Mouse (Mus musculus) G1E (cell line): Measurements from ENCODE around the gene Flvcr2. TPM values are rescaled to one million over a fixed set of nuclear protein-coding genes. Genes with fewer than 3 reads are reported as not detected.

Source experiments
- ATAC-seq: 2 replicates; pipeline ENCODE4 v1.8.0; 2016; ENCODE audit warnings: mild to moderate bottlenecking; ENCODE audit not compliant: insufficient number of reproducible peaks, poor library complexity, low FRiP score, severe bottlenecking; ENCODE audit errors: extremely low read depth
- DNase-seq: peaks from one replicate; pipeline ENCODE4 v3.0.0; 2012; ENCODE audit warnings: low spot score
- H3K27me3 ChIP-seq: 2 replicates; pipeline ENCODE4 v1.6.1; 2012; ENCODE audit warnings: mild to moderate bottlenecking, low read length, inconsistent platforms; ENCODE audit not compliant: insufficient read depth
- H3K36me3 ChIP-seq: replicated peaks from 2 replicates; pipeline ENCODE3; 2012; ENCODE audit warnings: mild to moderate bottlenecking, inconsistent platforms
- H3K4me1 ChIP-seq: 2 replicates; pipeline ENCODE4 v1.6.1; 2012; ENCODE audit warnings: low read depth, low read length, inconsistent platforms, mixed read lengths; ENCODE audit not compliant: insufficient read depth
- H3K4me3 ChIP-seq: 2 replicates; pipeline ENCODE4 v1.5.1; 2012; ENCODE audit warnings: low read depth, mild to moderate bottlenecking, inconsistent platforms, low read length, moderate library complexity, mixed read lengths
- H3K9me3 ChIP-seq: replicated peaks from 2 replicates; pipeline ENCODE4 v1.6.1; 2012; ENCODE audit warnings: inconsistent platforms
- CTCF ChIP-seq: IDR thresholded peaks from 2 replicates; pipeline ENCODE4 v1.5.1; 2012; ENCODE audit warnings: low read depth, low read length, inconsistent platforms, mixed read lengths
- GATA1 ChIP-seq: IDR thresholded peaks from 2 replicates; pipeline ENCODE4 v1.6.1; 2012; ENCODE audit warnings: borderline replicate concordance, low read length, inconsistent platforms, mixed read lengths
- GATA2 ChIP-seq: IDR thresholded peaks from 2 replicates; pipeline ENCODE4 v1.6.1; 2012; ENCODE audit warnings: low read depth, low read length, inconsistent platforms, borderline replicate concordance
- POLR2AphosphoS5 ChIP-seq: IDR thresholded peaks from 2 replicates; pipeline ENCODE4 v1.6.1; 2012; ENCODE audit warnings: low read depth, low read length, inconsistent platforms; ENCODE audit not compliant: insufficient replicate concordance
- TAL1 ChIP-seq: conservative IDR thresholded peaks from 2 replicates; pipeline ENCODE4 v1.6.1; 2012; ENCODE audit warnings: low read depth, low read length, inconsistent platforms, mixed read lengths
- polyA plus RNA-seq: library from polyadenylated mRNA; stranded (reverse); fragments of >175 nt; gene quantifications from 2 replicates; pipeline ENCODE4 v1.2.3, GENCODE M21; 2012
- total RNA-seq, 2 experiments: library from RNA; stranded (forward) in 1 of 2; stranded (reverse) in 1 of 2; fragments of 200-1000 nt in 1 of 2; fragments of >200 nt in 1 of 2; fragmentation: Nextera tagmentation in 1 of 2; gene quantifications; 2 replicates each; pipeline ENCODE4 v1.2.3; 2014 to 2017

Gene Flvcr2
- total and polyA plus RNA-seq, 3 experiments: 0.16 TPM; not detected in 2

DNA sequence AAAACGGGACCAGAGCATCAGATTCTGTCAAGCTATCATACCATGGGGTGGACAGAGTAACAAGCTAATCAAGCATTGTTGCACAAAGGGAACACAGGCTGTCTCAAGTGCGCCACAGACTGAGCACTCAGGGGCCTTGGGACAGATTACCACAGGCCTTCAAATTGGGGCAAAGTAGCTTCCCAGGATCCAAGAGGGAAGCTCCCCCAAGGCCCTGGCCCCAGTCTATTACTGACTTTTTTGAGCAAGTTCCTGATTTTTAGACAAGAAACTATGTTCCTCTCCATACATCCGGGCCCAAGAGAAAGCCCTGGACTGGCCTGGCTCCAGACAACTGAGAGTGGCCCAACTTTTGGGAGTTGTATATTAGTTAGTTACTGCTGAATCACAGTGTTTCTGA is 35.3 kb downstream of the Flvcr2 start:
- TF ChIP-seq GATA1: no peak
- TF ChIP-seq POLR2AphosphoS5: no peak
- no peak for TF ChIP-seq GATA2
- TF ChIP-seq TAL1: no peak
- TF ChIP-seq CTCF: no peak
- Histone ChIP-seq H3K9me3 (no peaks in the 10 kb centered on the region), H3K27me3 (peaks cover 7% of the 10 kb centered on the region; the same call in 1 of the 2 replicates), H3K4me3 (no peak overlapping the region), H3K4me1 (no peaks in the 10 kb centered on the region), H3K36me3 (no peaks in the 10 kb centered on the region)
- no peak for ATAC-seq
- DNase-seq: no peak

DNA sequence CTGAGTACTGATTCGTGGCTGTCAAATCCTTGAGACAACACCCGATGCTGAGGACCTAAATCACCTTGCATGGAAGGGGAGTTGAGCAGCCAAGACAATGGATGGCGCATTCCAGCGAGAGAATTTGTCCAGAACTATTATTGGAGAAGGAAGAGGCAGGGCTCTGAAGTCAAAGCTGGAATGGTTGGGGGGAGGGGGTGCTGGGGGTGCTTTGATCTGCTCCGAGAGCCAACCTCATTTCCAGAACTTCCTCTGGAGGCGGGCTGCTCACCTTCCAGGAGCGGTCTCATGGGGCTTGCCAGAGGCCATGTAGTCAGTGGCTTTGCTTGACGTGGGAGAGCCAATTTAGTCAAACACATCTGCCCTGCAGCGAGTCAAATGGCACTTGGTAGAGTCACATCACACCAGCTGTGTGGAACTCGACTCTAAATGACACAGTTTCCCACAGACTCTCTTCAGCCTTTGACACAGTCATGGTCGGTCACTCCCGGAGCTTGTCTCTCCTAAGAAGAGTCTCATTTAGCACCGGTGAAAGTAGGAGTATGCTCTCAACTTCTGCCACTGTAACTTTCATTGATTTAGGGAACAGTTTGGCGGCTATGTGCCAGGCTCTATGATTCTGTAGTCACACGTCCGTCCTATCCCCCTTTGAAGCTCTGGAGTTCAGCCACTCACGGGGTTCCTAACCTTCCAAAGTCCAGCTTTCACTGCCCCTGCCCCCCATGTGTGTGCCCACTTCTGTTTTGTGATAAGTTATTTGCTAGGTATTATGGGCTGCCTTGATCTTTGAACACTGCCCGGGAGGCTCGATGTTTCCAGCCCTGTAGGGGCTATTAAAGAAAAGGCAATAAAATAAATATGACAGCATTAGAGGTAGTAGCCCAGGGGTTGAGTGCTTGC is 38.8 kb downstream of the Flvcr2 start:
- H3K36me3 ChIP-seq: no peaks in the 10 kb centered on the region
- no peak for TF ChIP-seq GATA2
- no peak for TF ChIP-seq POLR2AphosphoS5
- no peak for TF ChIP-seq CTCF
- no peak for TF ChIP-seq TAL1
- no peak for TF ChIP-seq GATA1
- H3K4me3 ChIP-seq: no peak overlapping the region
- no peak for ATAC-seq
- no peaks in the 10 kb centered on the region for H3K4me1 ChIP-seq
- DNase-seq: no peak
- H3K9me3 ChIP-seq: no peaks in the 10 kb centered on the region
- peaks cover 5% of the 10 kb centered on the region; the same call in 1 of the 2 replicates for H3K27me3 ChIP-seq

DNA sequence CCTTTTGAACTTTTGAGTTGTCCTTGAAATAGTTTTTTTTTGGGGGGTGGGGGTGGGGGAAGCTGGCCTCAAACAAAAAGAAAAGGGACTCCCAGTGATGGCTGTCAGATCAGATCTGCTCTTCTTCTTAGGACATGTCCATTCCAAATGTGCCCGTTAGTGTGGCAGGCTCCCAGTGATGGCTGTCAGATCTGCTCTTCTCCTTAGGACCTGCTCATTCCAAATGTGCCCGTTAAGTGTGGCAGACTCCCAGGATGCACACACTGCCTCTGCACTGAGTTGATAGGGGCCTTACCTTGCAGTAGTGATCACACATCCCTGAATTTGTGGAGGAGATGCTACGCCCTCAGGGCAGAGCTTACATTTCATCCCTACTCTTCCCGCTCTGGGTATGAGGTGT is 45.8 kb downstream of the Flvcr2 start:
- no peaks in the 10 kb centered on the region for H3K4me1 ChIP-seq
- TF ChIP-seq CTCF: no peak
- TF ChIP-seq TAL1: no peak
- TF ChIP-seq POLR2AphosphoS5: no peak
- no peak for TF ChIP-seq GATA1
- no peak for TF ChIP-seq GATA2
- H3K36me3 ChIP-seq: no peaks in the 10 kb centered on the region
- H3K4me3 ChIP-seq: no peak overlapping the region
- peaks cover 19% of the 10 kb centered on the region for H3K27me3 ChIP-seq
- H3K9me3 ChIP-seq: no peaks in the 10 kb centered on the region
- DNase-seq (no peak), ATAC-seq (no peak)

DNA sequence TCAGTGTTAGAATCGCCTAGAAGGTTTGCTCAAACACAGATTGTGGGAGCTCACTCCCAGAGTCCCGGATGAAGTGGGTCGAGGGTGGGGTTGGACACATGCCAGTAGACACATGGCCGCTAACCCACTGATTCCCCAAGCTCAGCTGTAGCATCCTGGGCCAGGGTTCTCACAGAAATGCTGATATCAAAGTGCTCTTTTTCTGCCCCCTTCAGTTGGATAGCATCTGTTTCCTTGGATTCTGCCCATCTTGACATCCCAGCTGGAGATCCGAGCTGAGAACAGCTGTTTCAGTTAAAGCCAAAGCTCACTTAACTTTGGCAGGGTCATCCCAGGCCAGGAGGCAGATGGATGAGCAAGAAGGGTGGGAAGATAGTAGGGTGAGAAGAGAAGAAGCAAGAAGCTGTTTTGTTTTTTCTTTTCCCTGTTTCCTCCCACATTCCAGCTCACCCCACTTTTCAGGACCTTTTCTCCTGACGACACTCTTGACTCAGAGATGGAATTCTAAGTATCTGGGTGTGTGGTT is 46.5 kb downstream of the Flvcr2 start:
- TF ChIP-seq GATA1 (no peak), POLR2AphosphoS5 (no peak), TAL1 (no peak), CTCF (no peak), GATA2 (no peak)
- Histone ChIP-seq H3K9me3 (no peaks in the 10 kb centered on the region), H3K27me3 (peaks cover 19% of the 10 kb centered on the region), H3K36me3 (no peaks in the 10 kb centered on the region), H3K4me3 (no peak overlapping the region), H3K4me1 (no peaks in the 10 kb centered on the region)
- no peak for ATAC-seq
- DNase-seq: no peak

DNA sequence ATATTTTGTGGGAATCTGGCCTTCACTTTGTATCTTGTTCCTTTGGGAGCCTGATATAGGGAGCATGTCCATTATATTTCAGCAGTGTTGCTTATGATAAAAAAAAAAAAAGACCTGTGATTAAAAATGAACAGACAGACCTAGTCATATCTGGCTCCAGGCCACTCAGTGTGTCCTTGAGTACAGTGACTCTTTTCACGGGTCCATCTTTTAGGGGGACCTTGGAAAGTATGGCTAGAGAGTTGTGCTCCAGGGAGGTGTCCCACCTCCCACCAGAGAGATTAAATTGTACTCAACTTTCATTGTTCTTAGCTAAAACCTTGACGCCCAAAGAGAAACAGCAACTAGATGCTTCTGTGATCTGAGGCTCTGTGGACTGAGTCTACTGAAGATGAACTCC is 47.8 kb downstream of the Flvcr2 start:
- no peak for TF ChIP-seq POLR2AphosphoS5
- no peak for TF ChIP-seq GATA2
- Histone ChIP-seq H3K4me1 (no peaks in the 10 kb centered on the region), H3K9me3 (no peaks in the 10 kb centered on the region), H3K36me3 (no peaks in the 10 kb centered on the region), H3K4me3 (no peak overlapping the region), H3K27me3 (peaks cover 21% of the 10 kb centered on the region)
- no peak for ATAC-seq
- no peak for DNase-seq

DNA sequence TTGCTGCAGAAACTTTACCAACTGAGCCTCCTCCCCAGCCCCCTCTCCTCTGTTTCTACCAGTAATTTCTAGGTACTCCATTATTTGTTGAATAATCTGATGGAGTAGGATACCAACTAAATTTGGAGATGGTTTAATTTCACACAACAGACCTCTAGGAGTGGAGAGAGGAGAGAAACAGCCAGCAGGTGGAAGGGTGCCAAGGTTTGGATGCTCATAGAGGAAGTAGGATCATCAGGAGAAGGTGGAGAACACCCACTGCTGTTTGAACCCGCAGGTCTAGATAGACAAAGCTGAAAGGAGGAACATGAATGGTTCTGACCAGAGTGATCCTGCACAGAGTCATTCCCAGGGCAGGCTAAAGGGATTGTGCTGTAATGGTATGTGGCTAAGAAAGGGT is 49.2 kb downstream of the Flvcr2 start:
- H3K4me1 ChIP-seq: no peaks in the 10 kb centered on the region
- H3K27me3 ChIP-seq: peaks cover 27% of the 10 kb centered on the region
- TF ChIP-seq GATA2 (no peak), GATA1 (no peak), TAL1 (no peak), CTCF (no peak), POLR2AphosphoS5 (no peak)
- no peak for DNase-seq
- ATAC-seq: no peak
- no peak overlapping the region for H3K4me3 ChIP-seq
- H3K36me3 ChIP-seq: no peaks in the 10 kb centered on the region
- H3K9me3 ChIP-seq: no peaks in the 10 kb centered on the region

DNA sequence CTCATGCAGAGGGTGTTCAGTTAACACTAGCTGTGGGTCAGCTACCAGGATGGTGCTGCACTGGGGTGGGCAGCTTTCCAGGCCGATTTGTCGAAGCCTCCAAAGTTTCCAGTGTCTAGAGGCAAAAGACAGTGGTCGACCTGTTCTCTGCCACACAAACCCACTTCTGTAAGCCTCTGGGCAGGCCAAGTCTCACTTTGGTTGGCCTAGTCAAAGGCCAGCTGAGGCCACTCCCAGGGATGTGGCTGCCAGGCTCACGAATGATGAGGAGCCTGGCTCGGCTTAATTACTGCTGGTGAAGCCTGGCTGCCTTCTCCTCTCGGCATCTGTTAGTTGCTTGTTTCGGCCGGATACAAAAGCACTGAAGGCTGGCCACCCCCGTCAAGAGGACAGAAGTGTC is 53.7 kb downstream of the Flvcr2 start:
- Histone ChIP-seq H3K36me3 (no peaks in the 10 kb centered on the region), H3K27me3 (peaks cover 33% of the 10 kb centered on the region), H3K4me3 (no peak overlapping the region), H3K4me1 (no peaks in the 10 kb centered on the region), H3K9me3 (no peaks in the 10 kb centered on the region)
- DNase-seq (no peak), ATAC-seq (no peak)
- TF ChIP-seq CTCF (no peak), TAL1 (no peak), GATA2 (no peak), GATA1 (no peak), POLR2AphosphoS5 (no peak)
